7 mouse cellular contexts compared by ENCODE assay signal in the genomic region with DNA sequence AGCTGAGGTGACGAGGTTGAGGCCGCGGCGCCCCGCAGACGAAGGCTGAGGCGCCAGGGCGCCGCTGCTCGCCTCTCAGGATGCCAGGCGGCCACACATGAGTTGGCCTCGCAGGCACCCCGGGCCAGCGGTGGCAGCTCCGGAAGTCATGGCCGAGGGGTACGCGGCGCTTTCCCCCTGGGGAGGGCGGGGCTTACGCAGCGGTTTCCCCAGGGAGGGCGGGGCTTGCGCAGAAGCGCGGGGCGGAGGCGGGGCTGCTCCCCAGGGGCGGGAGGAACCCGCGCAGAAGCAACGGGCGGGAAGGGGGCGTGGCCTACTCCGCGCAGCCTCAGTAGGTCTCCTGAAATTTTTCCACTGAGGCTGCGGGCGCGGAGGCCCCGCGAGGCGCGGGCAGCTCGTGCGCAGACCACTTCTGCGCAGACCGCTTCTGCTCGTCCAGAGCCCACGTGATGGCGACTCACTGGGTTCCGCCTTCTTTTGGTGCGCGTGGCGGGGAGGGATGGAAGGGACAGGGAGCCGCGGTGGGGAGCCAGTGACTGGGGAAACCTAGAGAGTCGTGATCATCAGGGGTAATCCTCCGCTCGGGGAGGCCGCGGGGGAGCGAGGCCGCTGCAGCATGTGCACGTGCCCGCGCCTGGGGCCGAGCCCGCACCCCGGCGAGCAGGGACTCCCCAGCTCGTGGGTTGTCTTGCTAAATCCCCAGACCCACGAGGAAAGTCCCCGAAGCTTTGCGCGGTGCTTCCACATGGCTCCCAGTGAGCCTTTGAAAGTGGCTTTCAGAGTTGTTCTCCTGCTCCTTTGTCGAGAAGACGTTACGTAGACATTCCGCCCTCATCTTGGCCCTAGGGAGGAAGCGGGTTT. TPM values are rescaled to one million over a fixed set of nuclear protein-coding genes. Genes with fewer than 3 reads are reported as not detected.
DNase-seq lines count a peak whose midpoint lies in the region; ATAC-seq and TF ChIP-seq lines count a peak whose summit lies in the region.

No protein-coding gene starts in this region.

- WGBS in intestine, postnatal 0 days: under 1% methylated on average over 68 of the region's 80 CpGs
- WGBS in midbrain, embryonic 12.5 days: under 1% methylated on average over 77 of the region's 80 CpGs
- WGBS in small intestine, adult 2 months: under 1% methylated on average over 80 of the region's 80 CpGs

- H3K9me3 ChIP-seq in intestine, postnatal 0 days (ENCODE audit: control insufficient read depth): no peaks in the 10 kb centered on the region
- H3K9me3 ChIP-seq in midbrain, embryonic 12.5 days: no peaks in the 10 kb centered on the region

- H3K4me3 ChIP-seq in intestine, postnatal 0 days (ENCODE audit: low read depth, low read length): peak overlapping the region; percentile 53
- peak overlapping the region; percentile 51 for H3K4me3 ChIP-seq in midbrain, embryonic 12.5 days
- peak overlapping the region; percentile 88 for H3K4me3 ChIP-seq in small intestine, adult 2 months (ENCODE audit: low read depth, low read length)

- H3K4me1 ChIP-seq in intestine, postnatal 0 days (replicated peaks; ENCODE audit: control insufficient read depth, insufficient read depth, low read length): peaks cover 7% of the 10 kb centered on the region
- H3K4me1 ChIP-seq in midbrain, embryonic 12.5 days: peaks cover 10% of the 10 kb centered on the region
- H3K4me1 ChIP-seq in small intestine, adult 2 months (ENCODE audit: control insufficient read depth, insufficient read depth, insufficient read length, low read length): peaks cover 18% of the 10 kb centered on the region; the same call in 1 of the 2 replicates

- peak overlapping the region; percentile 77 for H3K9ac ChIP-seq in intestine, postnatal 0 days (ENCODE audit: low read depth, low read length)
- peak overlapping the region; percentile 78 for H3K9ac ChIP-seq in midbrain, embryonic 12.5 days (replicated peaks)

- no peaks in the 10 kb centered on the region for H3K27me3 ChIP-seq in intestine, postnatal 0 days (replicated peaks; ENCODE audit: control insufficient read depth, insufficient read depth, low read length)
- no peaks in the 10 kb centered on the region for H3K27me3 ChIP-seq in midbrain, embryonic 12.5 days
- H3K27me3 ChIP-seq in small intestine, adult 2 months (ENCODE audit: control insufficient read depth, insufficient read depth, low read length): no peaks in the 10 kb centered on the region

- no peaks in the 10 kb centered on the region for H3K36me3 ChIP-seq in intestine, postnatal 0 days (ENCODE audit: control insufficient read depth, insufficient read depth)
- no peaks in the 10 kb centered on the region for H3K36me3 ChIP-seq in midbrain, embryonic 12.5 days
- H3K36me3 ChIP-seq in small intestine, adult 2 months (ENCODE audit: control insufficient read depth, insufficient read depth, low read length): no peaks in the 10 kb centered on the region

- peak; percentile 90 for ATAC-seq in intestine, postnatal 0 days
- peak; percentile 94 for ATAC-seq in midbrain, embryonic 12.5 days (ENCODE audit: low FRiP score, low read depth)

- intact Hi-C loops in left cerebral cortex, postnatal 4 days (cut with DNase I): no loop called here

- TF ChIP-seq POLR2A in small intestine, adult 2 months (IDR thresholded peaks at IDR 0.05; ENCODE audit: low read depth, low read length): peak; percentile 54

- TF ChIP-seq CTCF in intestine, postnatal 0 days (IDR thresholded peaks at IDR 0.05; ENCODE audit: low read depth): peak; percentile 24; the same call in 1 of the 2 replicates
- no peak for TF ChIP-seq CTCF in small intestine, adult 2 months (IDR thresholded peaks at IDR 0.05; ENCODE audit: extremely low read depth, insufficient read length, insufficient replicate concordance, low read depth, low read length)

- H3K4me2 ChIP-seq in intestine, postnatal 0 days (replicated peaks; ENCODE audit: low read depth): peak overlapping the region; percentile 91
- peak overlapping the region; percentile 62 for H3K4me2 ChIP-seq in midbrain, embryonic 12.5 days (replicated peaks)

- peak overlapping the region; percentile 97 for H3K27ac ChIP-seq in intestine, postnatal 0 days (ENCODE audit: low read depth, low read length)
- peak overlapping the region; percentile 89 for H3K27ac ChIP-seq in midbrain, embryonic 12.5 days (replicated peaks)
- peak overlapping the region; percentile 94 for H3K27ac ChIP-seq in small intestine, adult 2 months (ENCODE audit: insufficient read depth, low read depth, low read length)

- peak; percentile 97 for DNase-seq in adrenal gland, adult 8-10 months
- peak; percentile 99 for DNase-seq in embryo, embryonic 9.5 days (ENCODE audit: extremely low spot score)
- DNase-seq in gastrocnemius, postnatal 4 days (ENCODE audit: low spot score in 2 of 2): peak; percentile 99
- peak; percentile 99 for DNase-seq in left cerebral cortex, postnatal 4 days

RNA-seq across cellular contexts. Expression of gene Slc38a2, which starts 10.2 kb away (rescaled TPM):
- total RNA-seq in adrenal gland, adult 8-10 months (2022): 100 to 1,000 TPM; 132 to 148 (median 137) TPM
- 100 to 1,000 TPM in 1 of 2 experiments, 10 to 100 TPM in 1; 80.6 to 101 TPM for total RNA-seq in gastrocnemius, postnatal 4 days (2021)
- 27.9 and 28.5 TPM in 2 replicates for polyA plus RNA-seq in intestine, postnatal 0 days (2015; fragmentation: Nextera tagmentation; extraction: Ambion mirVana)
- 100 to 1,000 TPM; 114 to 124 TPM for total RNA-seq in left cerebral cortex, postnatal 4 days (2021)
- polyA plus RNA-seq in midbrain, embryonic 12.5 days (2016; fragmentation: Nextera tagmentation; extraction: Ambion mirVana): 190 and 201 TPM in 2 replicates
- polyA plus RNA-seq in small intestine, adult 2 months (2012; rRNA removed): 10.3 and 13.9 TPM in 2 replicates

Comparison
In these comparisons a context has a peak if more than half of its experiments do, and no peak if none do; other contexts are left out.
1. Peak in every context shown above with its lines: DNase-seq, ATAC-seq, H3K4me3 ChIP-seq and H3K27ac ChIP-seq.